15 mouse cellular contexts compared by ENCODE assay signal in genomic region chr2:170777572-170777971, GRCm38 (mm10).
"Had no signal": no experiment of that assay in that cellular context is flagged by ENCODE, and none has a peak within 500 bp of the region (broad histone marks: within the 10 kb centered on the region; RNA-seq: fewer than 3 reads in every experiment).

No protein-coding gene starts in this region.

- ATAC-seq: liver, postnatal 0 days; midbrain, embryonic 13.5 days; midbrain, embryonic 15.5 days had no signal

- H3K36me3 ChIP-seq: midbrain, embryonic 13.5 days; midbrain, embryonic 15.5 days; neural tube, embryonic 12.5 days; stomach, embryonic 15.5 days had no signal

- H3K9ac ChIP-seq: liver, postnatal 0 days; lung, embryonic 14.5 days; midbrain, embryonic 13.5 days; midbrain, embryonic 15.5 days; neural tube, embryonic 12.5 days; stomach, embryonic 15.5 days had no signal

- H3K4me1 ChIP-seq: megakaryocyte, embryonic 14.5 days; stomach, embryonic 15.5 days had no signal

- DNase-seq: liver, postnatal 0 days; lung, embryonic 14.5 days; lung, postnatal 10 days; lung, postnatal 4 days; right cerebral cortex, postnatal 14 days; thymus, adult 18-20 months; thymus, postnatal 14 days; thymus, postnatal 36 days had no signal

- H3K9me3 ChIP-seq: midbrain, embryonic 13.5 days; midbrain, embryonic 15.5 days; neural tube, embryonic 12.5 days; stomach, embryonic 15.5 days had no signal

- H3K27ac ChIP-seq: midbrain, embryonic 13.5 days; midbrain, embryonic 15.5 days; neural tube, embryonic 12.5 days; stomach, embryonic 15.5 days; stomach, postnatal 0 days had no signal

- H3K27me3 ChIP-seq: megakaryocyte, embryonic 14.5 days; midbrain, embryonic 13.5 days; midbrain, embryonic 15.5 days; neural tube, embryonic 12.5 days; stomach, embryonic 15.5 days had no signal

- H3K4me3 ChIP-seq: megakaryocyte, embryonic 14.5 days; midbrain, embryonic 13.5 days; midbrain, embryonic 15.5 days; neural tube, embryonic 12.5 days; stomach, embryonic 15.5 days had no signal

- H3K4me2 ChIP-seq: lung, embryonic 14.5 days; midbrain, embryonic 11.5 days; midbrain, embryonic 13.5 days; midbrain, embryonic 15.5 days; neural tube, embryonic 12.5 days; stomach, embryonic 15.5 days had no signal
